Mouse (Mus musculus): ENCODE results near the gene Zfp536.

Gene Zfp536

DNA sequence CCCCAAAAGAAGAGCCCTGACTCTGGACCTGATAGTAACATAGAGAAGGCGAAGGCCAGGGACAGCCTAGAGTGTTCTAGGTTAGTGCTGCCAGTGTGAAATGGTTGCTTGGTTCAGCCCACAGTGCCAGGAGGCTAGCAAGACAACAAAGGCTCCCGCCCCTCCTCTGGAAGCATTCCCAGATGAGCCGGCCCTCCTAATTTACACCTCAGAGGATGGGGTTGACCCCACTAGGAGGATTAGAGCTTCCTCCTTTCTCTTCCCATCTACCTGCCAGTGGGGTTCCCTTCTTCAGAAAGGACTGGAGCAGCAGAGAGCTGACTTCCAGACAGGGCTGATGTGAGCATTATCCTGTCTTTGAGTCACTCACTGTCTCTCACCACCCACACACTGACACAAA, 219.8 kb downstream of the Zfp536 start:
- DNase-seq (ENCODE audit: low read depth, low spot score), result no peak

DNA sequence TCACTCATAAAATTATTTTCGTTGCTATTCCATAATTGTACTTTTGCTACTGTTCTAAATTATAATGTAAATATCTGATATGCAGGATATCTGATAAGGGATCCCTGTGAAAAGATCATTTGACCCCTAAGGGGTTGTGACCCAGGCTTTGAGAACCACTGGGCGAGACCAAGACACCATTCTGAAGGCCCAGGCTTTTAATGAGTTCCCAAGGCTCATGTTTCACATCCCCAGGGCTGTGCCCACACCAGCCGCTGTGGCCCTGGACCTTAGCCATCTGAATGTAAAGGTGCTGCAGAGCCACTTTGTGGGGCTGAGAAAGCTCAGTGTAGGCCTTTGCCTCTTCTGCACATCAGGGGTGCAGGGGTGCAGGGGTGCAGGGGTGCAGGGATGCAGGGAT, 221.1 kb downstream of the Zfp536 start:
- DNase-seq (ENCODE audit: low read depth, low spot score), result no peak

GRCm38 (mm10) chr7:37548805-37549204, 224.6 kb downstream of the Zfp536 start:
- no peak for DNase-seq (ENCODE audit: low read depth, low spot score)

DNA sequence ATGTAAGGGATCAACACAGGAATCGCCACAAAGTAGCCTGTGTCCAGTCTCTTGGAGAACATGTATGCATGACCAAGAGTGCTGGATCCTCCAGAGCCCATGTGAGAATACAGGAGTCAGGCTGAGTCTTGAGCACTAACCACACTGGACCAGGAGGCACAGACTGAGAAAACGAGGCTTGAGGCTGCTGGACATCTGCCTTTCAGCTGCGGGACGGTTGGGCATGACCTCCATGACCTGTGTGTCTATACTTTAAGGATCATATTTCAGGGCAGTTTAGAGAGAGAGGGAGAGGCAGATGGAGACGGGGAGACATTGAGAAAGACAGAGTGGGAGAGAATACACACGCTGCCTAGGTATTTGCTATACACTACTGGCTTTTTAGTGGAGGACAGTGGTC, 229.4 kb downstream of the Zfp536 start:
- no peak for DNase-seq (ENCODE audit: low read depth, low spot score)

DNA sequence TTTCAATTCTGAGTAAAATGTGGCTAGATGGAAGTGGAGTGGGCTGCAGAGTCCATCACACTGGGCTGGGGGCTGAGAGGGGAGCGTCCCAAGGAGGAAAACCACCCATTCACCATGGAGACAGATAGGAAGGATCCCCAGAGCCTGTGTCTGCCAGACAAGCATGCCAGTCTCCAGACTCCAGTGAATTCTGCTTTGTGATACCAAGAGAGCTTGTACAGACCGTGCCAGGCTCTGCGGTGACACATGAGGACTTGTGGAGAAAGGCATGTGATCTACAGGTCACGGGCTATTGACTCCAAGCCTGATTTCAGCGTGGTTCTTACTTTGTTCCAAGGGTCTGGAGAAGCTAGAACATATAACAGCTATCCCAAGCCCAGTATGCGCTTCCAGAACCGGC, 230.5 kb downstream of the Zfp536 start:
- DNase-seq (ENCODE audit: low read depth, low spot score), result no peak

- DNase-seq (ENCODE audit: low read depth, low spot score), result no peak
These were observed 242.3 kb downstream of the Zfp536 start for GRCm38 (mm10) chr7:37531166-37531565.

DNA sequence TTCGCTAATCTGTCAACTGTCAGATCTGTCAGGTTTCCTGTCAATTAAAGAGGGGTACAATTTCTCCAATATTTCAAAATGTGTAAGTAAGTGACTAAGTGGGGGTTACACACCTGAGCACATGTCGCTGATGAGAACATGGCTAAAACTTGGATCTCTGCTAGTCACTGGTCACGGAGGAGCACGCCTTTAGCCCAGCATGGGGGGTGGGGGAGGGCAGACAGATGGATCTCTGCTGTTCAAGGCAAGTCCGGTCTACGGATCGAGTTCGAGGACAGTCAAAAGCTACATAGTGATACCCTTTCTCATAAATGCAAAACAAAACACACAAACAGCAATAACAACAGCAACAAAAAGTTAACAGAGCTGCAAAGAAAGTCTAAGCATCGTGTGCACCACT, 245.1 kb downstream of the Zfp536 start:
- DNase-seq (ENCODE audit: low read depth, low spot score), result no peak

DNA sequence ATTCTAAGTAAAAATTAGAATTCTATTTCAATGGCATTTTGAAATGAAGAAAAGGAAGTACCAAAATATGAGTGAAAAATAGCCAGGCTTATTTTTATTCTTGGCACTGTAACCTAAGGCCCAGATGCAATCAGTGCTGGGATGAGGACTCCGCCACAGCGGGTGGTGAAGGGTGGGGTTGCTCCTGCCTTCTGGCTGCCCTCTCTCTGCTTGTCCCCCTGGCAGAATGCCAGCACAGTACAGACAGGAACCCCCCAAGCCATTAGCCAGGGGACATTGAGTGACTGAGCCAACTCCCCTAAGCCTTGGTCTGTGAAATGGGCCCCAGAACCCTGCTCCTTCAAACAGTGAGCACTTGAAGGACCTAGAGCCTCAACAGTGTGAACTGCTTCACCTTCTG, 245.6 kb downstream of the Zfp536 start:
- no peak for DNase-seq (ENCODE audit: low read depth, low spot score)

DNA sequence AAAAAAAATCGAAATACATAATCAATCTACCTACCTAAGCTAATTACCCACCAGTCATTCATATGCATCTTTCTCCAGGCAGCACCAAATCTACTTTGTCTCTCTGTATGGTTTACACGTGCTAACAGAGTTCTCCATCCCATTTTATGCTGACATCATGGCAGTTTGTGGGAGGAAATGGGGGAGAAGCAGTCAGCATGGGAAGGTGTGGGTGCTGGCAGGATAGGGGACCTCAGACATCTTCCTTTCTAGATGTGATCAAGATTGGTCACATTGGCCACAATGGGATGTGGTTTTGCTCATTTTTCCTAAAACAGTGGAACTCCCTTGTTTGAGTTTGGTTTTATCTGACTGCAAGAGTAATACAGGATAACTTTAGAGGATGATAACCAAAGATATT, 252.0 kb downstream of the Zfp536 start:
- DNase-seq (ENCODE audit: low read depth, low spot score), result no peak

GRCm38 (mm10) chr7:37510933-37511675, 262.3 kb downstream of the Zfp536 start:
- DNase-seq (ENCODE audit: low read depth, low spot score), result no peak

DNA sequence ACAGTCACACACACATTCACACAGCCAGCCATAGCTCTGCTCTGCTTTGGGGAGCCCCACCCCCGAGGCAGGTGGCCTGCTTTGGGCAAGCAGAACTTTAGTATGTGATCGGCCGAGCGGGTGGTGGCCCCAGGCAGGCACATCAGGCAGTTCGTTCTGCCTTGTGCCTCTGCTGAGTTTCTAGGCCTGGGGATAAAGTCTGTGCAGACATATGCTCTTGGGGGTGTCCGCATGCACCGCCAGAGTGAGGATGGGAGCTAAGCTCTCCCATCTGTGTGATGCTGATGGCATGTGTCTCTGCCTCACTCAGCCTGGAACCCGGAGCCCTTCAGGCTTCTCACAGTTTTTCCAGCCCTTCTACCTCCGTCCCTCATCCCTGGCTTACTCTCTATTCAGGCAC, 263.7 kb downstream of the Zfp536 start:
- no peak for DNase-seq (ENCODE audit: low read depth, low spot score)

- peak; percentile 20 for DNase-seq (ENCODE audit: low read depth, low spot score)
These were observed 267.9 kb downstream of the Zfp536 start for GRCm38 (mm10) chr7:37505548-37505947.

DNA sequence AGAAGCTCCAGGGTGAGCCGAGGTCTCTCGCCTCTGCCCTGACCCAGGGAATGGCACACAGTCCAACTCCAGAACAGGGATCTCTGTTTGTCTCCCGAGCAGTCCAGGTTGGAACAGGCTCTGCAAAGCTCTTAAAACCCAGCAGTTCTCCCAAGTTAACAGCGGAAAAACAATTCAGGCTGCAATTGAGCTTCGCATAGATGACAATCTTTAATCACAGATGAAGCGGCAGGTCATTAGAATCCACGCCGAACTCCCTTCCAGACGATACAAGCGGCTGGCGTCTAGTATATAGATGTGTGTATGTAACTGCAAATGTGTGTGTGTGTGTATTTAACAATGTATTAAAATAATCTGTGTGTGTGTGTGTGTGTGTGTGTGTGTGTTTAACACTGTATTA, 268.3 kb downstream of the Zfp536 start:
- DNase-seq (ENCODE audit: low read depth, low spot score), result no peak

DNA sequence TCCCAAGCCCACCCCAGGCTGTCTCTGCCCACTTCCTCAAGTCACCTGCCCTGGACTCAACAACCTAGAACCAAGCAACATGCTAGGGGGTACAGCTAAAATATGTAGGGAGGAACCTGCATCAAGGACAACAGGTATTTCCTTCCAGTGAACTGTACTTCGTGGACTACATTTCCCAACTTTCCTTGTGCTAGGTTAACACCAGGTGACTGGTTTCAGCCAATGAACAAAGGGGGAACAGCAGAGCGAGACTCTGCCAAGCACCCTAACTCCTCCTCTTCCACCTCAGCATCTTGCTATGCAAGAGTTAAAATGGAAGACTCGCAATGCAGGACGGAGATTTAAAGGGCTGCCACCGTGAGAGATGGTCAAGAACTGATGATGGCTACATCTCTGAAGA, 274.6 kb downstream of the Zfp536 start:
- DNase-seq (ENCODE audit: low read depth, low spot score), result no peak

- no peak for DNase-seq (ENCODE audit: low read depth, low spot score)
These were observed 276.9 kb downstream of the Zfp536 start for GRCm38 (mm10) chr7:37496491-37496890.

GRCm38 (mm10) chr7:37490312-37490711, 283.1 kb downstream of the Zfp536 start:
- DNase-seq (ENCODE audit: low read depth, low spot score), result no peak

GRCm38 (mm10) chr7:37484946-37485345, 288.5 kb downstream of the Zfp536 start:
- DNase-seq (ENCODE audit: low read depth, low spot score), result no peak

GRCm38 (mm10) chr7:37482564-37482963, 290.9 kb downstream of the Zfp536 start:
- DNase-seq (ENCODE audit: low read depth, low spot score), result no peak

DNA sequence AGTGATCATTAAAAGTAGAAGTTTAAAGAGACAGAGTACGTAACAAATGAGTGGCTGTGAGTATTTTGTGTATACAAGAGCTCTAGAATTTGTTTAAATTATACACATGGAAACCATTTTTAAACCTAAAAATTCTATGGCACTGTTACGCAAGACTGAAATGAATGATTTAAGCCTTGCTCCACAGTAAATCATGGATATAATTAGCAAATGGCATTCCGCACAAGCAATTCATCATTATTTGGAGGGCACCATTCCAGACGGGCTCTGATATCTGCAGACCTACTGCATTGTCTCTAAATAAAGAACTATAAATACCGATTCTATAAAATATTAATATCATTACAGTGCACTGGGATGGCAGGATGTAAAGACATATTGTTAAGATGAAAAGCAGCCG, 292.3 kb downstream of the Zfp536 start:
- DNase-seq (ENCODE audit: low read depth, low spot score), result no peak

GRCm38 (mm10) chr7:37477309-37477708, 296.1 kb downstream of the Zfp536 start:
- no peak for DNase-seq (ENCODE audit: low read depth, low spot score)

- no peak for DNase-seq (ENCODE audit: low read depth, low spot score)
These were observed 298.0 kb downstream of the Zfp536 start for GRCm38 (mm10) chr7:37475485-37475884.

GRCm38 (mm10) chr7:37474284-37474683, 299.2 kb downstream of the Zfp536 start:
- DNase-seq (ENCODE audit: low read depth, low spot score), result no peak

GRCm38 (mm10) chr7:37473311-37474084, 299.9 kb downstream of the Zfp536 start:
- no peak for DNase-seq (ENCODE audit: low read depth, low spot score)

Data from brain, embryonic 18.5 days (tissue).